Mouse (Mus musculus) layer of hippocampus, postnatal 14 days (tissue): ENCODE measurements around the gene Gm4450. TPM values are rescaled to one million over a fixed set of nuclear protein-coding genes. Genes with fewer than 3 reads are reported as not detected.
"Not testable (repeated sequence)": the region's sequence is repeated elsewhere in the genome, so short reads cannot be mapped to it uniquely, and the experiment has no call there.

ENCODE experiments used
- DNase-seq, 2 experiments: peaks; one replicate each; pipeline ENCODE4 v3.0.0; 2021 to 2022; ENCODE audit warnings: low spot score in 2 of 2, mixed read lengths in 1 of 2
- total RNA-seq, 2 experiments: library from RNA; stranded (reverse); gene quantifications; 2 replicates each; pipeline ENCODE4 v1.2.3; 2021

The Gm4450 gene
- total RNA-seq, 2 experiments from 2014 or later, result not detected

- no peak for DNase-seq
Observed at GRCm38 (mm10) chr3:98418991-98419785, 37.7 kb downstream of the Gm4450 start.

GRCm38 (mm10) chr3:98417328-98417727 is 39.6 kb downstream of the Gm4450 start:
- peak; percentile 66 to 76 for DNase-seq

GRCm38 (mm10) chr3:98416426-98417250 is 40.3 kb downstream of the Gm4450 start:
- DNase-seq, result no peak

DNA sequence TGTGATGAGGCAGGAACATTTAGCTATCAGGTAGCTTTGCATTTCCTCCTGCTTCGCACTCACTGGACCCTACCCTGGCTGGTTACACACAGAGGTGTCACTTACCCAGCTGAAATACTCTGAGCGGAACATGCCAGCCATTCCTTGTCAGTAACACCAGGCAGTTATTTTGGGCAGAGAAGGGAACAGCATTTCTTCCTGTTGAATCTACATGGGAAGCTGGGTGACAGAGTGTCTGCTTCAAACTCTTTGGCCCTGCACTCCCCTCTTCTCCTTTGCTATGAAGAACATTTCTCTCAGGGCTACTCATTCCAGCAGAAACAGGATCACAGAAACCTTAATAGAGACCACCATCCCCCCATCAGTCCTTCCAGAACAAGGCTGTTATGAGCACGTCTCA is 42.6 kb downstream of the Gm4450 start:
- no peak for DNase-seq

DNA sequence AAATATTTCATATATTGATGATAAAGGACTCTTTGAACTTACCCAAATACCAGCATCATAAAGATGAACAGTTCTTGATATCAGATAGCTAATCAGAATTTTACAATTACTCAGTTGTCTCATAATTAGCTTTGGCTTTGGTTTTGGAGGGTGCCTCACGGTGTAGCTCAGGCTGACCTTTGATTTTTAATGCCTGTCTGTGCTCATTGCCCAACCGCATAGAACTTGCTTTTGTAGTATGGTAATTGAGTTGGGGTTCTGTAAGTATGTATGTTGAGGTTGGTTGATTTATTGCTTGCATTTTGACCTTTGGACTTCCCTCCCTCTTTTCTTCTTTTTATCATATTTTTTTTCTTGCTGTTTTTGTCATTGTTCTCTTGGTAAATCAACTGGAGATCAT is 43.2 kb downstream of the Gm4450 start:
- DNase-seq, result no peak

DNA sequence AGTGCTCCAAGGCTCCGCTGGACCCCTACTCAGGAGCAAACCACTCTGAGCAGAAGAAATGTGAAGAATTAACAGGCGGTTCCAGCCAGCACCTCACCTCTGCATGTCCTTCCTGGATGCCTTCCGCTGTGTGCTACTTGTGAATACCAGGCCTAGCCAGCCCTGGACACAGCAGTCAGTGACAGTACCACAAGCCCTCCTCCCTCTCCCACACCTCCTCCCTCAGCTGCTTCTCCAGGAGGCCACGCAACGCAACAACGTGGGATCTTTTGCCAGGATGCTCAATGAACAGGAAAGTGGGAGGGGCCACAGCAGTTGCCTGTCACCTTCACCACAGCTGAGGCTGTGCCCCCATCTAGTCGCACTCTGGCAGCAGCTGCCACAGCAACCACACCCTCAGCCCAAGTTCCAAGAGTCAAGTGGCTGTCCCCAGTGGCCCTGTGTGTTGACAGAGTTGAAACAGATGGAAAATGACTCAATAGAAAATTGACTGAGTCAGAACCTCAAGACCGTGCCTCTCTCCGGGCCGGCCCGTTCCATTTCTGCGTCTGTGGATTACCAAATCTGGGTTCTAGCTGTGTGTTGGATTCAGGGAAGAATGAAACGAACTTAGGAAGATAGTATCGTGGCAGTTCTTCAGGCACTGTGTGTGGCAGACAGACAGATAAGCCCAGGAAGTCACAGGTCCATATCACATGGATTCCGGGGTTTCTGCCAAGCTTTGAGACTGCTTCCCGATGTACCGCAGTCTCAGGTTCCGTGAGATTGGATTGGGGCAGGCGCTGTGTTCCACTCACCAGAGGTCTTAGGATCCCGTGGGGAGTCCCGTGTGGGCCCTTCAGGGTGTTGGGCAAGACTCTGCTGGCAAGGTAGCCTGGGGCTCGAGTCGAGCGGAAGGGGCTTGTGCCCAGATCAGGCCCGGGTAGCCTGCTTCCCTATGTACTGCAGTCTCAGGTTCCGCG is 46.0 kb downstream of the Gm4450 start:
- not testable (repeated sequence) for DNase-seq

DNA sequence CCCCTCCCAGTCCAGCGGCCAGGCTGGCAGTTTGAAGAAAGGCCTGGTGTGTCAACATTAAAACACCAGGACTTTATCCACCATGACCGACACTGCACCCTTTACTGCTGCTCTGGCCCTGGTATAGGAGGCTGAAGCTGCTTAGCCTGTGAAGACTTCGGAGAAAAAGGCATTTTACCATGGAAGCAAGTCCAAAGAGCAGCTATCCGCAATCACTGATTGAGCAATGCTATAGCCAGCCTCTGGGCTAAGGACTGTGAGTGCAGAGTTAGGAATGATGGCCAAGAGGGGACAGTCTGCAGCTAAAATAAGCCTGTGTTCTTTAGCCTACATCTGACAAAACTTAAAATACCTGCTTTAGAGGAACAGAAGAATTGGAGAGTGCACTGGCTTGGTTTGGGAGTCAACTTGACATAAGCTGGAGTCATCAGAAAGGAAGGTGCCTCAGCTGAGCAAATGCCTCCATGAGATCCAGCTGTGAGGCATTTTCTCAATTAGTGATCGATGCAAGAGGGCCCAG is 49.6 kb downstream of the Gm4450 start:
- not testable (repeated sequence) for DNase-seq

DNA sequence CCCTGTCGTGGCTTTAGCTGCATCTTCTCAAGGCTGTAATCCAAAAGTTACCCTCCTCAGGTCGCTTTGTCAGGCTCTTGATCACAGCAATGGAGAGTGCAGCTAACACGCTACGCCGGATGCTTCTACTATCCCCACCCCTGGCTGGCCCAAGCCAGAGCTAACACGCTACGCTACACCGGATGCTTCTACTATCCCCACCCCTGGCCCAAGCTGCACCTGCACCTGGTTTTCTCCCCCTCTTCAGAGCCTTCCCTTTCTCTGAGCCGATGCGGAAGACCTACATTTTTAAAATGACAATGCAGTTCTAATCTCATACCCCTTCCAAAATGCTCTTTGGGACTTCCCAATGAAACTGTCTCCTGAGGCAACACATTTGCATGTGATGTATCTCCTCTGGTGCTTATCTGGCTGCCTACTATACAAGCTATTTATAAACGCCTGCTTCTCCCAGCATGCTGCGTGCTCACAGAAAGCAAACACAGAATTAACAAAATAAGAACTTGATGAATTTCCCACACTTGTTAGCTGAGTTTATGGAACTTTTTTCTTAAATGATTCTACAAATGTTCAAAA is 50.3 kb downstream of the Gm4450 start:
- DNase-seq, result not testable (repeated sequence)

GRCm38 (mm10) chr3:98405877-98406276 is 51.0 kb downstream of the Gm4450 start:
- DNase-seq, result not testable (repeated sequence)

GRCm38 (mm10) chr3:98404268-98404895 is 52.5 kb downstream of the Gm4450 start:
- DNase-seq, result not testable (repeated sequence)

Other genes with a start within 250 kb of the Gm4450 start
- not detected for gene Reg4, start 235.0 kb downstream of the Gm4450 start, total RNA-seq
- 10 to 100 TPM; 10.4 to 13.7 TPM for gene Hmgcs2, start 176.7 kb downstream of the Gm4450 start, total RNA-seq
- 10 to 100 TPM; 62.8 to 72.3 TPM for gene Phgdh, start 117.1 kb downstream of the Gm4450 start, total RNA-seq
- gene Zfp697, start 74.7 kb downstream of the Gm4450 start, total RNA-seq, result 10 to 100 TPM; 25.7 to 26.9 TPM
- gene Hsd3b4, start 53.4 kb upstream of the Gm4450 start, total RNA-seq, result not detected
- gene Gm10681, start 131.7 kb upstream of the Gm4450 start, total RNA-seq, result not detected
- gene Hsd3b5, start 173.1 kb upstream of the Gm4450 start, total RNA-seq, result not detected